Mouse (Mus musculus): Measurements from ENCODE around the gene Tmem217.

DNA sequence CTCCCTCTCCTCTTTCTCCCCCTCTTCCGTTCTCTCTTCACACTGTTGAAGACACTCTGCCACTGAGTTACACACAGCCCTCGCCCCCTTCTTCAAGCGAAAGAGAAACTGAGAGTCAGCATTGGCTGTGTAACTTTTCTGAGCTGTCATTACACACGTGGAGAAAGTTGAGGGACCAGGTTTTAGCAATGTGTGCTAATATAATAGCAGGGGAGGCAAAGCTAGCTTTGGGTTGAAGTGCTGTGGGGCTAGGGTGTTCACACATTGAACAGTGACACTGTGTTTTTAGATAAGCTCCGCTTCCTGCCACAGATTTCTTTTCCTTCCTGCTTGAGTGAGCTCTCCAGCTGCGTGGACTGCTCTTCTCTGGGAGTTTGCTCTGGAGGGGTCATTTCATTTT, 1.2 kb downstream of the Tmem217 start:
- TF ChIP-seq POLR2A (IDR thresholded peaks at IDR 0.05; ENCODE audit: low read depth, low read length) (no peak), MEF2A (IDR thresholded peaks at IDR 0.05; ENCODE audit: borderline replicate concordance, low read depth, low read length) (no peak), CTCF (conservative IDR thresholded peaks at IDR 0.05 in 1 of 2, IDR thresholded peaks at IDR 0.05 in 1 of 2; ENCODE audit: low read depth in 2 of 2, low read length in 2 of 2) (no peak), EP300 (IDR thresholded peaks at IDR 0.05; ENCODE audit: low read length) (no peak), ZMIZ1 (IDR thresholded peaks at IDR 0.05; ENCODE audit: low read depth, low read length) (no peak), KAT2A (IDR thresholded peaks at IDR 0.05; ENCODE audit: insufficient replicate concordance, low read length) (no peak), CHD2 (IDR thresholded peaks at IDR 0.05; ENCODE audit: low read length) (no peak)

All from CH12.LX (cell line).